26 mouse cellular contexts compared by ENCODE assay signal in the genomic region with DNA sequence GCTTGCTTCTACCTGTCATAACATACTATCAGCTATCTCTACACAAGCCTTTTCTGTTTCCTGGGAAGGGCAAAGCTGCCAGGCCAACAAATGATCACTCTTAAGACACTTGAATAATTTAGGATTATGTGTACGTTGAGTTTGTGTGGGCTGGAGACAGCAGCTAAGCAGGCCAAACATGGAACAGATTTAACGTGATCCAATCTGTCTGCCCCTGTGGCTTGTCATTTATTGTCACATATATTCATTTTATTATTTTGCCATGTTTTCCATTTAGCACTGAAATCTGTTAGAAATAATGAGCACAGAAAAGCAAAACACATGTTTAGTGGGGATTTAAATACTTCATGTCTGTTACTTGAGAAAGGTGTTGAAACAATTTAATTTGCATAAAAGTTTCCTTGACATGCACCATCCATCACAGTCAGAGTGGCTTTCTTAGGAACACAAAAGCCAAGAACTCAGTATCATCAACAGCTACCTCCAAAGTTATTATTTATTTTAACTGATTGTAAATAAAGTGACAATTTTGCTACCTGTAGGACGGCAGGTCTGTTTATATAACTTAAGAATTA.
DNase-seq lines count a peak whose midpoint lies in the region; ATAC-seq and TF ChIP-seq lines count a peak whose summit lies in the region.
"Had no signal": no experiment of that assay in that cellular context is flagged by ENCODE, and none has a peak within 500 bp of the region (broad histone marks: within the 10 kb centered on the region; RNA-seq: fewer than 3 reads in every experiment).

No protein-coding gene starts in this region.

- no peak for TF ChIP-seq CTCF in brain, embryonic 14.5 days (IDR thresholded peaks at IDR 0.05; ENCODE audit: borderline replicate concordance, extremely low read depth, insufficient read depth, insufficient read length)
- no peak for TF ChIP-seq CTCF in forebrain, postnatal 0 days (IDR thresholded peaks at IDR 0.05; ENCODE audit: low read depth)

- H3K36me3 ChIP-seq in embryonic facial prominence, embryonic 14.5 days (ENCODE audit: control insufficient read depth, insufficient read depth, low read length), result no peaks in the 10 kb centered on the region
- H3K36me3 ChIP-seq in embryonic facial prominence, embryonic 10.5 days (replicated peaks), result no peaks in the 10 kb centered on the region
- H3K36me3 ChIP-seq in forebrain, embryonic 14.5 days (ENCODE audit: control insufficient read depth, insufficient read depth, low read length), result no peaks in the 10 kb centered on the region
- H3K36me3 ChIP-seq in forebrain, embryonic 11.5 days (ENCODE audit: control insufficient read depth, insufficient read depth, low read length), result no peaks in the 10 kb centered on the region
- H3K36me3 ChIP-seq in forebrain, postnatal 0 days (ENCODE audit: insufficient read depth), result no peaks in the 10 kb centered on the region
- H3K36me3 ChIP-seq: embryonic facial prominence, embryonic 12.5 days; embryonic facial prominence, embryonic 15.5 days; G1E had no signal

- H3K9me3 ChIP-seq in embryonic facial prominence, embryonic 14.5 days (ENCODE audit: control insufficient read depth, low read length), result no peaks in the 10 kb centered on the region
- 0 out of 2 replicates have a peak, but pooled peaks cover 3% of the 10 kb centered on the region for H3K9me3 ChIP-seq in embryonic facial prominence, embryonic 10.5 days
- H3K9me3 ChIP-seq in forebrain, embryonic 14.5 days (replicated peaks; ENCODE audit: control insufficient read depth, low read length), result no peaks in the 10 kb centered on the region
- no peaks in the 10 kb centered on the region for H3K9me3 ChIP-seq in forebrain, embryonic 11.5 days (ENCODE audit: control insufficient read depth, low read length)
- H3K9me3 ChIP-seq in forebrain, postnatal 0 days (ENCODE audit: low read length), result no peaks in the 10 kb centered on the region
- H3K9me3 ChIP-seq: embryonic facial prominence, embryonic 12.5 days; embryonic facial prominence, embryonic 15.5 days; G1E had no signal

- no peaks in the 10 kb centered on the region for H3K4me1 ChIP-seq in embryonic facial prominence, embryonic 14.5 days (ENCODE audit: control insufficient read depth, insufficient read depth, low read length)
- no peaks in the 10 kb centered on the region for H3K4me1 ChIP-seq in embryonic facial prominence, embryonic 10.5 days
- H3K4me1 ChIP-seq in forebrain, embryonic 14.5 days (ENCODE audit: control insufficient read depth, insufficient read depth, low read length), result no peaks in the 10 kb centered on the region
- H3K4me1 ChIP-seq in forebrain, embryonic 11.5 days (replicated peaks; ENCODE audit: control insufficient read depth, insufficient read depth, low read length), result no peaks in the 10 kb centered on the region
- no peaks in the 10 kb centered on the region for H3K4me1 ChIP-seq in forebrain, postnatal 0 days (ENCODE audit: insufficient read depth)
- H3K4me1 ChIP-seq: embryonic facial prominence, embryonic 12.5 days; embryonic facial prominence, embryonic 15.5 days had no signal

- no peak for ATAC-seq in embryonic facial prominence, embryonic 14.5 days (ENCODE audit: low read depth)
- peak; percentile 50; the same call in 1 of the 2 replicates for ATAC-seq in forebrain, embryonic 14.5 days
- ATAC-seq in forebrain, embryonic 11.5 days (replicated peaks; ENCODE audit: low FRiP score), result no peak
- peak; percentile 29 for ATAC-seq in forebrain, postnatal 0 days
- ATAC-seq: activated CD4-positive, CD25-positive, alpha-beta regulatory T cell, adult 4 months; CD4-positive, CD25-positive, alpha-beta regulatory T cell, adult 4 months; Patski had no signal

- no peak overlapping the region for H3K4me2 ChIP-seq in embryonic facial prominence, embryonic 14.5 days (ENCODE audit: low read depth, low read length)
- no peak overlapping the region for H3K4me2 ChIP-seq in forebrain, embryonic 14.5 days (ENCODE audit: low read length)
- no peak overlapping the region for H3K4me2 ChIP-seq in forebrain, embryonic 11.5 days (ENCODE audit: low read depth, low read length, severe bottlenecking)
- H3K4me2 ChIP-seq in forebrain, postnatal 0 days (ENCODE audit: low read depth), result no peak overlapping the region
- H3K4me2 ChIP-seq: embryonic facial prominence, embryonic 12.5 days; embryonic facial prominence, embryonic 15.5 days had no signal

- no peak overlapping the region for H3K27ac ChIP-seq in embryonic facial prominence, embryonic 14.5 days (replicated peaks; ENCODE audit: low read depth, low read length)
- H3K27ac ChIP-seq in embryonic facial prominence, embryonic 10.5 days (replicated peaks), result no peak overlapping the region
- H3K27ac ChIP-seq in forebrain, embryonic 14.5 days (ENCODE audit: low read depth, low read length), result no peak overlapping the region
- no peak overlapping the region for H3K27ac ChIP-seq in forebrain, embryonic 11.5 days (ENCODE audit: low read depth, low read length)
- no peak overlapping the region for H3K27ac ChIP-seq in forebrain, postnatal 0 days (ENCODE audit: low read depth, low read length)
- H3K27ac ChIP-seq: embryonic facial prominence, embryonic 12.5 days; embryonic facial prominence, embryonic 15.5 days had no signal

- no peak overlapping the region for H3K4me3 ChIP-seq in embryonic facial prominence, embryonic 14.5 days (ENCODE audit: low read depth, low read length)
- no peak overlapping the region for H3K4me3 ChIP-seq in embryonic facial prominence, embryonic 10.5 days
- no peak overlapping the region for H3K4me3 ChIP-seq in forebrain, embryonic 14.5 days (ENCODE audit: low read depth, low read length)
- no peak overlapping the region for H3K4me3 ChIP-seq in forebrain, embryonic 11.5 days (ENCODE audit: low read depth, low read length)
- H3K4me3 ChIP-seq in forebrain, postnatal 0 days (ENCODE audit: low read depth, low read length), result no peak overlapping the region
- H3K4me3 ChIP-seq: embryonic facial prominence, embryonic 12.5 days; embryonic facial prominence, embryonic 15.5 days; erythroblast, embryonic 14.5 days had no signal

- 55% methylated on average over 3 of the region's 3 CpGs for WGBS in embryonic facial prominence, embryonic 14.5 days
- WGBS in embryonic facial prominence, embryonic 10.5 days, result 87% methylated on average over 3 of the region's 3 CpGs
- WGBS in forebrain, embryonic 14.5 days, result 73% methylated on average over 3 of the region's 3 CpGs
- WGBS in forebrain, embryonic 11.5 days, result 87% methylated on average over 3 of the region's 3 CpGs
- 64% methylated on average over 3 of the region's 3 CpGs for WGBS in forebrain, postnatal 0 days

- peak; percentile 1 for DNase-seq in embryonic facial prominence, embryonic 14.5 days (ENCODE audit: low spot score)
- DNase-seq in embryonic facial prominence, embryonic 10.5 days (ENCODE audit: low spot score), result no peak
- peak; percentile 39 for DNase-seq in forebrain, embryonic 14.5 days (ENCODE audit: low spot score)
- DNase-seq in forebrain, embryonic 11.5 days (ENCODE audit: low spot score), result no peak
- DNase-seq in brain, embryonic 14.5 days (ENCODE audit: low read depth), result peak; percentile 53
- peak; percentile 8 for DNase-seq in forebrain, postnatal 0 days
- DNase-seq in thymus, postnatal 14 days, result no peak
- DNase-seq: adrenal gland, adult 8-10 months; adrenal gland, postnatal 14 days; adrenal gland, postnatal 36 days; B cell, adult 2 months; cerebellum, adult 11 months; cerebellum, adult 18-20 months; cerebellum, adult 8-10 months; cerebellum, adult 9-11 months; cerebellum, postnatal 14 days; cerebellum, postnatal 36 days; embryo, embryonic 11 days had no signal

- no peak overlapping the region for H3K9ac ChIP-seq in embryonic facial prominence, embryonic 14.5 days (ENCODE audit: low read depth, low read length)
- H3K9ac ChIP-seq in forebrain, embryonic 14.5 days (ENCODE audit: low read length), result no peak overlapping the region
- no peak overlapping the region for H3K9ac ChIP-seq in forebrain, embryonic 11.5 days (ENCODE audit: low read length)
- H3K9ac ChIP-seq in forebrain, postnatal 0 days, result no peak overlapping the region
- H3K9ac ChIP-seq: embryonic facial prominence, embryonic 12.5 days; embryonic facial prominence, embryonic 15.5 days had no signal

- H3K27me3 ChIP-seq in embryonic facial prominence, embryonic 14.5 days (replicated peaks; ENCODE audit: control insufficient read depth, insufficient read depth, low read length), result no peaks in the 10 kb centered on the region
- H3K27me3 ChIP-seq in embryonic facial prominence, embryonic 10.5 days (replicated peaks; ENCODE audit: low read depth, poor library complexity, severe bottlenecking), result no peaks in the 10 kb centered on the region
- no peaks in the 10 kb centered on the region for H3K27me3 ChIP-seq in forebrain, embryonic 14.5 days (replicated peaks; ENCODE audit: control insufficient read depth, insufficient read depth, low read length)
- H3K27me3 ChIP-seq in forebrain, embryonic 11.5 days (ENCODE audit: control insufficient read depth, insufficient read depth, low read length), result no peaks in the 10 kb centered on the region
- H3K27me3 ChIP-seq in forebrain, postnatal 0 days (ENCODE audit: insufficient read depth, low read length), result no peaks in the 10 kb centered on the region
- H3K27me3 ChIP-seq: CH12.LX; embryonic facial prominence, embryonic 12.5 days; embryonic facial prominence, embryonic 15.5 days; Patski had no signal

- TF ChIP-seq POLR2A in brain, embryonic 14.5 days (IDR thresholded peaks at IDR 0.05; ENCODE audit: borderline replicate concordance, extremely low read depth, insufficient read depth, insufficient read length, poor library complexity, severe bottlenecking), result no peak

Comparison
In these comparisons a context has a peak if more than half of its experiments do, and no peak if none do; other contexts are left out.
1. ATAC-seq: peak in forebrain, embryonic 14.5 days (single experiment) and forebrain, postnatal 0 days (single experiment); none in embryonic facial prominence, embryonic 14.5 days (single experiment) and forebrain, embryonic 11.5 days (single experiment).
2. DNase-seq: peak in embryonic facial prominence, embryonic 14.5 days (single experiment), forebrain, embryonic 14.5 days (single experiment), brain, embryonic 14.5 days (single experiment) and forebrain, postnatal 0 days (single experiment); none in embryonic facial prominence, embryonic 10.5 days (single experiment), forebrain, embryonic 11.5 days (single experiment) and thymus, postnatal 14 days (single experiment).